ENCODE assay signal across 32 mouse cellular contexts in genomic region chr11:116536685-116537084, GRCm38 (mm10). TPM values are rescaled to one million over a fixed set of nuclear protein-coding genes. Genes with fewer than 3 reads are reported as not detected.
A peak's percentile ranks its signal among the peaks of the same experiment; 100 is the strongest.
DNase-seq lines count a peak whose midpoint lies in the region; ATAC-seq lines count a peak whose summit lies in the region.
"Had no signal": no experiment of that assay in that cellular context is flagged by ENCODE, and none has a peak within 500 bp of the region (broad histone marks: within the 10 kb centered on the region; RNA-seq: fewer than 3 reads in every experiment).

No protein-coding gene starts in this region.

- peak; percentile 81 for DNase-seq in midbrain, embryonic 11.5 days (ENCODE audit: low spot score, missing footprints)
- no peak for DNase-seq in midbrain, embryonic 14.5 days
- DNase-seq in adrenal gland, adult 2 months = no peak
- no peak for DNase-seq in urinary bladder, adult 18-20 months (ENCODE audit: low spot score in 2 of 2)
- no peak for DNase-seq in forebrain, embryonic 10.5 days (ENCODE audit: extremely low spot score, low spot score)
- DNase-seq: adrenal gland, postnatal 14 days; B cell, adult 2 months; cerebellum, adult 11 months; cerebellum, postnatal 10 days; gastrocnemius, postnatal 14 days; heart, adult 11 months; heart, postnatal 36 days; kidney, adult 8-10 months; kidney, postnatal 36 days; lung, postnatal 36 days had no signal

- no peak overlapping the region for H3K4me3 ChIP-seq in midbrain, embryonic 11.5 days (ENCODE audit: low read depth, low read length)
- H3K4me3 ChIP-seq in midbrain, embryonic 14.5 days (replicated peaks; ENCODE audit: low read depth, low read length) = no peak overlapping the region
- peak overlapping the region; percentile 25; the same call in 1 of the 2 replicates for H3K4me3 ChIP-seq in liver, embryonic 12.5 days
- no peak overlapping the region for H3K4me3 ChIP-seq in forebrain, embryonic 10.5 days
- H3K4me3 ChIP-seq: heart, embryonic 15.5 days; hindbrain, embryonic 13.5 days; limb, embryonic 13.5 days; lung, embryonic 15.5 days; midbrain, embryonic 12.5 days had no signal

- ATAC-seq in midbrain, embryonic 11.5 days (ENCODE audit: low FRiP score) = no peak
- no peak for ATAC-seq in midbrain, embryonic 14.5 days (ENCODE audit: low FRiP score, low TSS enrichment)
- peak; percentile 43 for ATAC-seq in common myeloid progenitor, adult 5-6 weeks (replicated peaks; ENCODE audit: low read depth, poor library complexity, severe bottlenecking)
- peak; percentile 48 for ATAC-seq in liver, embryonic 12.5 days
- ATAC-seq in megakaryocyte progenitor cell, adult 5-6 weeks (replicated peaks; ENCODE audit: poor library complexity) = 0 out of 2 replicates have a peak, but pooled peaks have one; percentile 19
- ATAC-seq: forebrain, embryonic 16.5 days; inflammation-experienced regulatory T-cells, adult 6 months had no signal

- H3K27me3 ChIP-seq in midbrain, embryonic 11.5 days (ENCODE audit: control insufficient read depth, insufficient read depth, low read length) = peaks cover 25% of the 10 kb centered on the region
- peaks cover 34% of the 10 kb centered on the region for H3K27me3 ChIP-seq in midbrain, embryonic 14.5 days (ENCODE audit: control insufficient read depth, insufficient read depth, low read length)
- H3K27me3 ChIP-seq in liver, embryonic 12.5 days (replicated peaks) = peaks cover 24% of the 10 kb centered on the region
- H3K27me3 ChIP-seq in forebrain, embryonic 10.5 days (ENCODE audit: poor library complexity, severe bottlenecking) = peaks cover 47% of the 10 kb centered on the region

- no peak overlapping the region for H3K4me2 ChIP-seq in midbrain, embryonic 11.5 days
- H3K4me2 ChIP-seq in midbrain, embryonic 14.5 days (ENCODE audit: low read length) = no peak overlapping the region
- H3K4me2 ChIP-seq in liver, embryonic 12.5 days = peak overlapping the region; percentile 99
- H3K4me2 ChIP-seq: heart, embryonic 15.5 days; hindbrain, embryonic 13.5 days; limb, embryonic 13.5 days; lung, embryonic 15.5 days; midbrain, embryonic 12.5 days had no signal

- 90% methylated on average over 7 of the region's 7 CpGs for WGBS in midbrain, embryonic 11.5 days
- 90% methylated on average over 7 of the region's 7 CpGs for WGBS in midbrain, embryonic 14.5 days
- 27% methylated on average over 7 of the region's 7 CpGs for WGBS in liver, embryonic 12.5 days (ENCODE audit: insufficient replicate concordance)
- WGBS in forebrain, embryonic 10.5 days = 91% methylated on average over 7 of the region's 7 CpGs

- peaks cover 18% of the 10 kb centered on the region for H3K36me3 ChIP-seq in midbrain, embryonic 11.5 days (ENCODE audit: control insufficient read depth, insufficient read depth, low read length)
- H3K36me3 ChIP-seq in midbrain, embryonic 14.5 days (ENCODE audit: control insufficient read depth, insufficient read depth, low read length) = peaks cover 45% of the 10 kb centered on the region
- peaks cover 68% of the 10 kb centered on the region for H3K36me3 ChIP-seq in liver, embryonic 12.5 days
- peaks cover 57% of the 10 kb centered on the region for H3K36me3 ChIP-seq in forebrain, embryonic 10.5 days (replicated peaks)

- H3K4me1 ChIP-seq in midbrain, embryonic 11.5 days (ENCODE audit: control insufficient read depth, insufficient read depth, low read length) = peaks cover 22% of the 10 kb centered on the region
- peaks cover 20% of the 10 kb centered on the region for H3K4me1 ChIP-seq in midbrain, embryonic 14.5 days (ENCODE audit: control insufficient read depth, insufficient read depth, low read length)
- H3K4me1 ChIP-seq in liver, embryonic 12.5 days = peaks cover 82% of the 10 kb centered on the region
- H3K4me1 ChIP-seq in forebrain, embryonic 10.5 days = peaks cover 40% of the 10 kb centered on the region

- H3K9me3 ChIP-seq in midbrain, embryonic 11.5 days (ENCODE audit: control insufficient read depth, low read length) = no peaks in the 10 kb centered on the region
- no peaks in the 10 kb centered on the region for H3K9me3 ChIP-seq in midbrain, embryonic 14.5 days (ENCODE audit: control insufficient read depth, low read length)
- no peaks in the 10 kb centered on the region for H3K9me3 ChIP-seq in liver, embryonic 12.5 days (replicated peaks)
- H3K9me3 ChIP-seq in forebrain, embryonic 10.5 days = no peaks in the 10 kb centered on the region
- H3K9me3 ChIP-seq: G1E; heart, embryonic 15.5 days; hindbrain, embryonic 13.5 days; limb, embryonic 13.5 days; lung, embryonic 15.5 days; midbrain, embryonic 12.5 days had no signal

- no peak overlapping the region for H3K27ac ChIP-seq in midbrain, embryonic 11.5 days (ENCODE audit: low read depth, low read length)
- H3K27ac ChIP-seq in midbrain, embryonic 14.5 days (replicated peaks; ENCODE audit: low read depth, low read length) = no peak overlapping the region
- H3K27ac ChIP-seq in liver, embryonic 12.5 days = peak overlapping the region; percentile 93
- no peak overlapping the region for H3K27ac ChIP-seq in forebrain, embryonic 10.5 days
- H3K27ac ChIP-seq: heart, embryonic 15.5 days; hindbrain, embryonic 13.5 days; limb, embryonic 13.5 days; lung, embryonic 15.5 days; midbrain, embryonic 12.5 days had no signal

- H3K9ac ChIP-seq in midbrain, embryonic 11.5 days (ENCODE audit: low read length) = no peak overlapping the region
- H3K9ac ChIP-seq in midbrain, embryonic 14.5 days (replicated peaks; ENCODE audit: low read length) = no peak overlapping the region
- peak overlapping the region; percentile 64 for H3K9ac ChIP-seq in liver, embryonic 12.5 days
- H3K9ac ChIP-seq: heart, embryonic 15.5 days; hindbrain, embryonic 13.5 days; limb, embryonic 13.5 days; lung, embryonic 15.5 days; midbrain, embryonic 12.5 days had no signal

RNA-seq across cellular contexts. Expression of gene Sphk1, which starts 6.0 kb away (rescaled TPM):
- 7.1 and 8.3 TPM in 2 replicates for polyA plus RNA-seq in midbrain, embryonic 11.5 days (2014; fragmentation: Nextera tagmentation; extraction: Ambion mirVana)
- 5.4 and 6.0 TPM in 2 replicates for polyA plus RNA-seq in midbrain, embryonic 14.5 days (2014; fragmentation: Nextera tagmentation; extraction: Ambion mirVana)
- total RNA-seq in common myeloid progenitor, adult 5-6 weeks (2017) = 55.3 and 61.0 TPM in 2 replicates
- 26.9 and 28.0 TPM in 2 replicates for polyA plus RNA-seq in liver, embryonic 12.5 days (2016; fragmentation: Nextera tagmentation; extraction: Ambion mirVana)
- 7.6 and 15.5 TPM in 2 replicates for total RNA-seq in megakaryocyte progenitor cell, adult 5-6 weeks (2015)
- 6.7 and 26.1 TPM in 2 replicates for total RNA-seq in megakaryocyte progenitor cell, adult 5-6 weeks (2017)
- total RNA-seq in adrenal gland, adult 2 months (2021) = 1 to 10 TPM; 2.4 to 2.6 TPM
- polyA plus RNA-seq in adrenal gland, adult 2 months (2012; rRNA removed) = 3.7 and 4.1 TPM in 2 replicates
- 4.0 and 4.6 TPM in 2 replicates for polyA plus RNA-seq in forebrain, embryonic 10.5 days (2016; fragmentation: Nextera tagmentation; extraction: Ambion mirVana)
- total RNA-seq: monocyte, adult 5-6 weeks; neutrophil, adult 5-6 weeks had no signal
- polyA plus RNA-seq: inflammation-experienced regulatory T-cells, adult 6 months had no signal

RNA-seq across cellular contexts. Expression of gene Prpsap1, which starts 42.7 kb away (rescaled TPM):
- polyA plus RNA-seq in midbrain, embryonic 11.5 days (2014; fragmentation: Nextera tagmentation; extraction: Ambion mirVana) = 173 and 183 TPM in 2 replicates
- polyA plus RNA-seq in midbrain, embryonic 14.5 days (2014; fragmentation: Nextera tagmentation; extraction: Ambion mirVana) = 171 and 174 TPM in 2 replicates
- 28.1 and 35.2 TPM in 2 replicates for total RNA-seq in common myeloid progenitor, adult 5-6 weeks (2017)
- 69.9 and 77.1 TPM in 2 replicates for polyA plus RNA-seq in liver, embryonic 12.5 days (2016; fragmentation: Nextera tagmentation; extraction: Ambion mirVana)
- total RNA-seq in megakaryocyte progenitor cell, adult 5-6 weeks (2015) = 46.9 and 49.3 TPM in 2 replicates
- total RNA-seq in megakaryocyte progenitor cell, adult 5-6 weeks (2017) = 27.9 and 33.0 TPM in 2 replicates
- 10 to 100 TPM; 76.0 to 85.0 TPM for total RNA-seq in adrenal gland, adult 2 months (2021)
- 223 and 257 TPM in 2 replicates for polyA plus RNA-seq in adrenal gland, adult 2 months (2012; rRNA removed)
- polyA plus RNA-seq in forebrain, embryonic 10.5 days (2016; fragmentation: Nextera tagmentation; extraction: Ambion mirVana) = 200 and 209 TPM in 2 replicates

RNA-seq across cellular contexts. Expression of gene Ube2o, which starts 44.6 kb away (rescaled TPM):
- polyA plus RNA-seq in midbrain, embryonic 11.5 days (2014; fragmentation: Nextera tagmentation; extraction: Ambion mirVana) = 13.6 and 18.7 TPM in 2 replicates
- polyA plus RNA-seq in midbrain, embryonic 14.5 days (2014; fragmentation: Nextera tagmentation; extraction: Ambion mirVana) = 26.1 and 26.9 TPM in 2 replicates
- 7.6 and 8.5 TPM in 2 replicates for total RNA-seq in common myeloid progenitor, adult 5-6 weeks (2017)
- polyA plus RNA-seq in liver, embryonic 12.5 days (2016; fragmentation: Nextera tagmentation; extraction: Ambion mirVana) = 40.0 and 40.2 TPM in 2 replicates
- total RNA-seq in megakaryocyte progenitor cell, adult 5-6 weeks (2015) = 5.0 TPM in 2 replicates
- total RNA-seq in megakaryocyte progenitor cell, adult 5-6 weeks (2017) = 6.1 and 6.4 TPM in 2 replicates
- 10 to 100 TPM; 24.9 to 26.7 TPM for total RNA-seq in adrenal gland, adult 2 months (2021)
- polyA plus RNA-seq in adrenal gland, adult 2 months (2012; rRNA removed) = 21.8 and 24.6 TPM in 2 replicates
- 9.2 and 10.5 TPM in 2 replicates for polyA plus RNA-seq in forebrain, embryonic 10.5 days (2016; fragmentation: Nextera tagmentation; extraction: Ambion mirVana)

RNA-seq across cellular contexts. Expression of gene Aanat, which starts 49.5 kb away (rescaled TPM):
- not detected in 2 replicates for polyA plus RNA-seq in midbrain, embryonic 11.5 days (2014; fragmentation: Nextera tagmentation; extraction: Ambion mirVana)
- polyA plus RNA-seq in midbrain, embryonic 14.5 days (2014; fragmentation: Nextera tagmentation; extraction: Ambion mirVana) = 0.49 and 0.70 TPM in 2 replicates
- total RNA-seq in common myeloid progenitor, adult 5-6 weeks (2017) = not detected in 2 replicates
- not detected in 2 replicates for polyA plus RNA-seq in liver, embryonic 12.5 days (2016; fragmentation: Nextera tagmentation; extraction: Ambion mirVana)
- total RNA-seq in megakaryocyte progenitor cell, adult 5-6 weeks (2015) = not detected in 2 replicates
- total RNA-seq in megakaryocyte progenitor cell, adult 5-6 weeks (2017) = not detected in 2 replicates
- not detected for total RNA-seq in adrenal gland, adult 2 months (2021)
- polyA plus RNA-seq in adrenal gland, adult 2 months (2012; rRNA removed) = 0.40 TPM in 1 of 2 replicates, not detected in the other
- not detected in 2 replicates for polyA plus RNA-seq in forebrain, embryonic 10.5 days (2016; fragmentation: Nextera tagmentation; extraction: Ambion mirVana)
- total RNA-seq: adrenal gland, postnatal 14 days; CH12.LX; G1E; gastrocnemius, postnatal 14 days; heart, postnatal 36 days; monocyte, adult 5-6 weeks; neutrophil, adult 5-6 weeks had no signal
- polyA plus RNA-seq: embryonic facial prominence, embryonic 11.5 days; forebrain, embryonic 16.5 days; G1E; heart, embryonic 15.5 days; inflammation-experienced regulatory T-cells, adult 6 months; limb, embryonic 13.5 days; lung, embryonic 15.5 days; small intestine, adult 2 months; thymus, postnatal 0 days had no signal

Comparison
In these comparisons a context has a peak if more than half of its experiments do, and no peak if none do; other contexts are left out.
1. ATAC-seq: peak in common myeloid progenitor, adult 5-6 weeks (single experiment), liver, embryonic 12.5 days (single experiment) and megakaryocyte progenitor cell, adult 5-6 weeks (single experiment); none in midbrain, embryonic 11.5 days (single experiment) and midbrain, embryonic 14.5 days (single experiment).